Mouse (Mus musculus) left cerebral cortex, postnatal 25 days (tissue): ENCODE data around the gene Wdr61. TPM values are rescaled to one million over a fixed set of nuclear protein-coding genes. Genes with fewer than 3 reads are reported as not detected.

ENCODE experiments used
- DNase-seq, 2 experiments: peaks; one replicate each; pipeline ENCODE4 v3.0.0; 2022; ENCODE audit warnings: low spot score in 2 of 2, mixed read lengths in 1 of 2
- intact Hi-C: fragments of 180-260 bp; cut with DNase I; formaldehyde crosslinking; loops from one replicate; pipeline ENCODE4 v1.15.1; 2025
- microRNA-seq, 2 experiments: library from miRNA; unstranded; fragments of <30 nt; microRNA quantifications; one replicate each; pipeline ENCODE4 v1.2.0; 2022
- total RNA-seq, 2 experiments: library from RNA; stranded (reverse); gene quantifications; 2 replicates each; pipeline ENCODE4 v1.2.3; 2021

The Wdr61 gene
- total RNA-seq, 2 experiments from 2014 or later: 53.9 to 59.2 TPM

GRCm38 (mm10) chr9:54687246-54688236, 46.8 kb downstream of the Wdr61 start:
- peak in 1 of 2 experiments; percentile 57 for DNase-seq
- intact Hi-C loops: no loop called here

- DNase-seq: no peak
- intact Hi-C loops: no loop called here
These were observed 50.3 kb downstream of the Wdr61 start for GRCm38 (mm10) chr9:54683814-54684605.

- no peak for DNase-seq
- intact Hi-C loops: no loop called here
These were observed 51.5 kb downstream of the Wdr61 start for GRCm38 (mm10) chr9:54682846-54683245.

GRCm38 (mm10) chr9:54676531-54676986, 57.8 kb downstream of the Wdr61 start:
- intact Hi-C loops: loop anchor here (1.0 to 5.0 kb wide), 3 partner anchors 47 to 149 kb away; no protein-coding TSS in a partner anchor
- DNase-seq: peak; percentile 77 to 80

GRCm38 (mm10) chr9:54673887-54674286, 60.4 kb downstream of the Wdr61 start:
- DNase-seq: no peak
- intact Hi-C loops: no loop called here

GRCm38 (mm10) chr9:54671962-54672361, 62.4 kb downstream of the Wdr61 start:
- intact Hi-C loops: no loop called here
- no peak for DNase-seq

GRCm38 (mm10) chr9:54668455-54668854, 65.9 kb downstream of the Wdr61 start:
- DNase-seq: peak; percentile 36 to 80
- intact Hi-C loops: no loop called here

GRCm38 (mm10) chr9:54666116-54666515, 68.2 kb downstream of the Wdr61 start:
- no peak for DNase-seq
- intact Hi-C loops: no loop called here

Small RNAs within 50 kb of the gene (microRNA-seq; reads per million reads assigned to microRNA genes)
- 0 to 1.3 reads per million in 2 experiments for gene Mir5710

Other genes with a start within 250 kb of the Wdr61 start
- 100 to 1,000 TPM; 191 to 201 TPM for gene Dmxl2, start 232.9 kb downstream of the Wdr61 start, total RNA-seq
- not detected for gene Sh2d7, start 195.5 kb downstream of the Wdr61 start, total RNA-seq
- gene Cib2, start 174.3 kb downstream of the Wdr61 start, total RNA-seq: 10 to 100 TPM; 20.7 to 22.3 TPM
- 100 to 1,000 TPM; 188 to 197 TPM for gene Idh3a, start 148.2 kb downstream of the Wdr61 start, total RNA-seq
- 100 to 1,000 TPM; 119 to 141 TPM for gene Acsbg1, start 72.6 kb downstream of the Wdr61 start, total RNA-seq
- gene Dnaja4, start 35.6 kb downstream of the Wdr61 start, total RNA-seq: 10 to 100 TPM; 36.3 to 39.0 TPM
- 1 to 10 TPM; 1.7 to 3.4 TPM for gene Crabp1, start 30.2 kb upstream of the Wdr61 start, total RNA-seq
- gene Ireb2, start 129.3 kb upstream of the Wdr61 start, total RNA-seq: 10 to 100 TPM; 53.4 to 54.9 TPM
- gene Hykk, start 182.8 kb upstream of the Wdr61 start, total RNA-seq: 1 to 10 TPM; 1.5 to 1.7 TPM
- gene Psma4, start 216.3 kb upstream of the Wdr61 start, total RNA-seq: 100 to 1,000 TPM; 115 to 122 TPM
- not detected for gene AY074887, start 216.5 kb upstream of the Wdr61 start, total RNA-seq
- gene Chrna5, start 246.4 kb upstream of the Wdr61 start, total RNA-seq: 1 to 10 TPM; 2.8 to 3.3 TPM